Mouse (Mus musculus): Measurements from ENCODE around the gene Rpl19.

Rpl19 gene

GRCm38 (mm10) chr11:97999748-98000147 is 26.8 kb upstream of the Rpl19 start:
- no peak for DNase-seq

- DNase-seq = peak; percentile 13 to 37
Measured at GRCm38 (mm10) chr11:98000378-98001140, 26.0 kb upstream of the Rpl19 start.

GRCm38 (mm10) chr11:98001351-98001824 is 25.1 kb upstream of the Rpl19 start:
- DNase-seq = no peak

- DNase-seq = no peak
Measured at GRCm38 (mm10) chr11:98001986-98002385, 24.5 kb upstream of the Rpl19 start.

- DNase-seq = peak; percentile 75 to 83
Measured at GRCm38 (mm10) chr11:98002627-98003026, 23.9 kb upstream of the Rpl19 start.

- peak; percentile 59 for DNase-seq
Measured at GRCm38 (mm10) chr11:98003171-98003671, 23.3 kb upstream of the Rpl19 start.

GRCm38 (mm10) chr11:98004161-98004560 is 22.3 kb upstream of the Rpl19 start:
- DNase-seq = peak in 1 of 2 experiments; percentile 30

GRCm38 (mm10) chr11:98005076-98005475 is 21.4 kb upstream of the Rpl19 start:
- DNase-seq = peak; percentile 66 to 72

GRCm38 (mm10) chr11:98005686-98006085 is 20.8 kb upstream of the Rpl19 start:
- peak in 1 of 2 experiments; percentile 26 for DNase-seq

GRCm38 (mm10) chr11:98008087-98008486 is 18.4 kb upstream of the Rpl19 start:
- no peak for DNase-seq

- no peak for DNase-seq
Measured at GRCm38 (mm10) chr11:98011716-98012115, 14.8 kb upstream of the Rpl19 start.

- no peak for DNase-seq
Measured at GRCm38 (mm10) chr11:98012831-98013230, 13.7 kb upstream of the Rpl19 start.

GRCm38 (mm10) chr11:98016177-98016576 is 10.3 kb upstream of the Rpl19 start:
- DNase-seq = peak in 1 of 2 experiments; percentile 54

GRCm38 (mm10) chr11:98016824-98017223 is 9.7 kb upstream of the Rpl19 start:
- no peak for DNase-seq

GRCm38 (mm10) chr11:98018222-98018621 is 8.3 kb upstream of the Rpl19 start:
- peak; percentile 47 to 64 for DNase-seq

GRCm38 (mm10) chr11:98018858-98019641 is 7.5 kb upstream of the Rpl19 start:
- DNase-seq = peak; percentile 73 to 80

GRCm38 (mm10) chr11:98019883-98020610 is 6.5 kb upstream of the Rpl19 start:
- DNase-seq = no peak

GRCm38 (mm10) chr11:98020710-98021109 is 5.8 kb upstream of the Rpl19 start:
- no peak for DNase-seq

- no peak for DNase-seq
Measured at GRCm38 (mm10) chr11:98021118-98021517, 5.4 kb upstream of the Rpl19 start.

- DNase-seq = no peak
Measured at GRCm38 (mm10) chr11:98021565-98022252, 4.8 kb upstream of the Rpl19 start.

- DNase-seq = no peak
Measured at GRCm38 (mm10) chr11:98022253-98022554, 4.3 kb upstream of the Rpl19 start.

Measured in lung, adult 18-20 months (tissue).